Mouse (Mus musculus) small intestine, adult 2 months (tissue): Measurements from ENCODE around the gene Slc35f4.

Experiments
- CTCF ChIP-seq: fragments of 200-500 bp; IDR thresholded peaks from 2 replicates; pipeline ENCODE4 v1.5.1; 2012; ENCODE audit warnings: low read depth, mild to moderate bottlenecking, control low read depth, inconsistent platforms, low read length, moderate library complexity, mixed read lengths; ENCODE audit not compliant: insufficient replicate concordance, insufficient read length; ENCODE audit errors: extremely low read depth
- POLR2A ChIP-seq: fragments of 200-500 bp; IDR thresholded peaks from 2 replicates; pipeline ENCODE4 v1.6.1; 2012; ENCODE audit warnings: low read depth, mild to moderate bottlenecking, control low read depth, inconsistent platforms, low read length, moderate library complexity

- TF ChIP-seq POLR2A (no peak), CTCF (no peak)
Measured at GRCm38 (mm10) chr14:49275376-49275775, 250.5 kb downstream of the Slc35f4 start.
